Mouse (Mus musculus) CH12.LX (cell line): ENCODE data around the gene Kdelr2.

Experiments used
- CTCF ChIP-seq, 2 experiments: IDR thresholded peaks in 1 of 2; conservative IDR thresholded peaks in 1 of 2; 2 replicates each; pipeline ENCODE4 v1.5.1; 2011 to 2012; ENCODE audit warnings: low read depth in 2 of 2, low read length in 2 of 2, improper control_type of control experiment in 1 of 2, inconsistent platforms in 1 of 2, mild to moderate bottlenecking in 1 of 2, moderate library complexity in 1 of 2
- EP300 ChIP-seq: IDR thresholded peaks from 2 replicates; pipeline ENCODE4 v1.6.1; 2011; ENCODE audit warnings: low read length, improper control_type of control experiment
- ETS1 ChIP-seq: conservative IDR thresholded peaks from 2 replicates; pipeline ENCODE4 v1.6.1; 2012; ENCODE audit warnings: low read depth, mild to moderate bottlenecking, inconsistent platforms, low read length, improper control_type of control experiment, moderate library complexity
- GABPA ChIP-seq: IDR thresholded peaks from 2 replicates; pipeline ENCODE4 v1.6.1; 2012; ENCODE audit warnings: low read depth, low read length, improper control_type of control experiment, inconsistent platforms; ENCODE audit not compliant: insufficient replicate concordance
- HCFC1 ChIP-seq: IDR thresholded peaks from 2 replicates; pipeline ENCODE4 v1.6.1; 2012; ENCODE audit warnings: low read depth, mild to moderate bottlenecking, inconsistent platforms, low read length, improper control_type of control experiment
- MAX ChIP-seq: IDR thresholded peaks from 2 replicates; pipeline ENCODE4 v1.6.1; 2011; ENCODE audit warnings: low read length, improper control_type of control experiment
- MAZ ChIP-seq: IDR thresholded peaks from 2 replicates; pipeline ENCODE4 v1.6.1; 2012; ENCODE audit warnings: low read depth, mild to moderate bottlenecking, inconsistent platforms, low read length, improper control_type of control experiment, moderate library complexity
- POLR2A ChIP-seq: IDR thresholded peaks from 2 replicates; pipeline ENCODE4 v1.6.1; 2011; ENCODE audit warnings: low read depth, mild to moderate bottlenecking, improper control_type of control experiment, low read length
- SMC3 ChIP-seq: IDR thresholded peaks from 2 replicates; pipeline ENCODE4 v1.6.1; 2011; ENCODE audit warnings: low read depth, low read length, improper control_type of control experiment
- TBP ChIP-seq: conservative IDR thresholded peaks from 2 replicates; pipeline ENCODE4 v1.6.1; 2011; ENCODE audit warnings: low read depth, low read length, improper control_type of control experiment
- ZKSCAN1 ChIP-seq: IDR thresholded peaks from 2 replicates; pipeline ENCODE4 v1.6.1; 2012; ENCODE audit warnings: low read depth, inconsistent platforms, low read length, improper control_type of control experiment, borderline replicate concordance

GRCm38 (mm10) chr5:143371146-143371510 lies 32.5 kb upstream of the Kdelr2 start:
- TF ChIP-seq CTCF (conservative IDR thresholded peaks at IDR 0.05 in 1 of 2, IDR thresholded peaks at IDR 0.05 in 1 of 2; ENCODE audit: low read depth in 2 of 2, low read length in 2 of 2): no peak
- no peak for TF ChIP-seq SMC3
- no peak for TF ChIP-seq HCFC1
- no peak for TF ChIP-seq GABPA
- TF ChIP-seq POLR2A: no peak
- no peak for TF ChIP-seq TBP
- no peak for TF ChIP-seq MAZ
- no peak for TF ChIP-seq EP300
- TF ChIP-seq MAX: no peak
- TF ChIP-seq ETS1: no peak
- TF ChIP-seq ZKSCAN1: no peak
